Mouse (Mus musculus) embryonic stem cell, embryonic (primary cell): ENCODE measurements around the gene Ovol1.

Experiments used
- CTCF ChIA-PET, 4 experiments: fragments of 300-600 bp in 2 of 4; fragments of 350-600 bp in 2 of 4; sonication (Branson Sonifier 250); formaldehyde crosslinking; loops; one replicate each; lab custom pipeline; 2022; ENCODE audit warnings: inconsistent platforms in 2 of 4; lab: Charles Lee
- POLR2A ChIA-PET, 4 experiments: fragments of 300-600 bp in 2 of 4; fragments of 350-600 bp in 2 of 4; sonication (Branson Sonifier 250); formaldehyde crosslinking; loops; one replicate each; lab custom pipeline; 2022; ENCODE audit warnings: antibody characterized with exemption in 4 of 4, inconsistent platforms in 1 of 4; lab: Charles Lee

The Ovol1 gene

DNA sequence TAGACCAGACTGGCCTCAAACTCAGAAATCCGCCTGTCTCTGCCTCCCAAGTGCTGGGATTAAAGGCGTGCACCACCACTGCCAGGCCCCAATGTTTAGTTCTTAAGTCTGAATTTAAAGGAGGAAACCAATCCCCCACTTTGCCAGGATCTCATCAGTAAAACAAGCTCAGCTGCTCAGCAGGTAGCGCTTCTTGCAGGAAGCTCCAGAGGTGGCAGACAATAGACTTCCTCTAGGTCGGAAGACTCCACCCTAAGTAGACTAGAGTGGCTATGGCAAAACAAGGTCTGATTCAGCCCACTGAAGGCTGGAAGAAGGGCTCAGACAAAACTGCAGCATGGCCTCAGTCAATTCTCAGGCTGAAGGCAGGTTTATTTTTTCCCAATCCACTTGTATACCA, 19.5 kb upstream of the Ovol1 start:
- POLR2A ChIA-PET = interaction anchor here (0.6 to 3.3 kb wide), 20 partner anchors 8 to 201 kb away, joined by 3 to 19 read pairs (median 4); partner anchors contain the start of genes Rnaseh2c (in 2 of the 4), Ap5b1 (in 1 of the 4), Ccdc85b (in 1 of the 4) and Kat5 (in 1 of the 4)
- CTCF ChIA-PET = interaction anchor here (0.8 to 4.1 kb wide), 6 partner anchors 9 to 50 kb away, joined by 3 to 43 read pairs (median 8); partner anchors contain the start of gene Ap5b1 (in 2 of the 4)

DNA sequence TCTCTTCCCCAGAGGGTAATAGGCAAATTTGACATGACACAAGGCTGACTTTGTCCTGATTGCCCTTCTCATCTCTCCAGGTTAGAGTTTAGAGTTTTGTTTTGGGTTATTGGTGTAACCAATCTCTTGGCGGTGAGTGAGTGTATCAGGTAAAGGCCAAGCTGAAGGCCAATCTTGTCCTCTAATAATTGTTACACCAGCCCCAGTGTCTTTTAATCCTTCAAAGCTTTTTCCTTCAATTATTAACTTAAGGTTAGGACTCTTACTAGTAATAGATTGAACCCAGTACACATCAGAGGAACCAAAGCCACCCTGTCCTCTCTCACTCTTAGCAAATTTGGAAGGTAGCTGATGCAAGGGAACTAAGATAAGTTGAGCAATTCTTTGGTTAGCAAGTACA, 14.9 kb upstream of the Ovol1 start:
- ChIA-PET CTCF (interaction anchor here in 2 of 4 experiments (0.6 kb wide), 2 partner anchors 140 to 510 kb away, joined by 3 read pairs; no protein-coding TSS in a partner anchor), POLR2A (interaction anchor here in 1 of 4 experiments (2.0 kb wide), 1 partner anchor 55 kb away, joined by 4 read pairs; no protein-coding TSS in a partner anchor)

- ChIA-PET POLR2A (interaction anchor here (0.6 to 9.0 kb wide), 20 partner anchors 7 to 556 kb away, joined by 3 to 63 read pairs (median 3); partner anchors contain the start of genes Mus81 (in 2 of the 4), Ccdc85b (in 1 of the 4), Cfl1 (in 1 of the 4) and Fibp (in 1 of the 4)), CTCF (interaction anchor here in 3 of 4 experiments (0.5 to 2.7 kb wide), 9 partner anchors 9 to 1299 kb away, joined by 3 to 11 read pairs (median 4); no protein-coding TSS in a partner anchor)
Observed at GRCm38 (mm10) chr19:5572331-5573125, 12.1 kb upstream of the Ovol1 start.

- ChIA-PET POLR2A (interaction anchor here (0.5 to 9.0 kb wide), 17 partner anchors 7 to 556 kb away, joined by 3 to 63 read pairs (median 3); partner anchors contain the start of genes Mus81 (in 2 of the 4), Ccdc85b (in 1 of the 4), Cfl1 (in 1 of the 4) and Fibp (in 1 of the 4)), CTCF (interaction anchor here in 2 of 4 experiments (1.4 to 2.7 kb wide), 4 partner anchors 42 to 215 kb away, joined by 3 to 11 read pairs (median 7); no protein-coding TSS in a partner anchor)
Observed at GRCm38 (mm10) chr19:5571831-5572230, 11.4 kb upstream of the Ovol1 start.

- CTCF ChIA-PET = interaction anchor here in 3 of 4 experiments (0.6 to 5.8 kb wide), 16 partner anchors 9 to 223 kb away, joined by 3 to 54 read pairs (median 12); partner anchors contain the start of genes Ovol1 (in 2 of the 3), Mus81 (in 1 of the 3) and Snx32 (in 1 of the 3)
- POLR2A ChIA-PET = interaction anchor here (0.6 to 9.0 kb wide), 18 partner anchors 8 to 608 kb away, joined by 3 to 63 read pairs (median 8); partner anchors contain the start of genes Mus81 (in 3 of the 4), Cfl1 (in 2 of the 4), Fibp (in 1 of the 4) and Kat5 (in 1 of the 4)
Observed at GRCm38 (mm10) chr19:5570353-5571246, 10.2 kb upstream of the Ovol1 start.

GRCm38 (mm10) chr19:5569521-5569920, 9.1 kb upstream of the Ovol1 start:
- POLR2A ChIA-PET = interaction anchor here (0.5 to 9.0 kb wide), 27 partner anchors 9 to 219 kb away, joined by 3 to 63 read pairs (median 5); partner anchors contain the start of genes Cfl1 (in 3 of the 4), Mus81 (in 3 of the 4), Rnaseh2c (in 2 of the 4) and Banf1 (in 1 of the 4)
- CTCF ChIA-PET = interaction anchor here (0.5 to 5.8 kb wide), 39 partner anchors 10 to 1234 kb away, joined by 3 to 54 read pairs (median 10); partner anchors contain the start of genes Mus81 (in 3 of the 4), Ovol1 (in 2 of the 4), Sipa1 (in 2 of the 4) and Snx32 (in 2 of the 4)

DNA sequence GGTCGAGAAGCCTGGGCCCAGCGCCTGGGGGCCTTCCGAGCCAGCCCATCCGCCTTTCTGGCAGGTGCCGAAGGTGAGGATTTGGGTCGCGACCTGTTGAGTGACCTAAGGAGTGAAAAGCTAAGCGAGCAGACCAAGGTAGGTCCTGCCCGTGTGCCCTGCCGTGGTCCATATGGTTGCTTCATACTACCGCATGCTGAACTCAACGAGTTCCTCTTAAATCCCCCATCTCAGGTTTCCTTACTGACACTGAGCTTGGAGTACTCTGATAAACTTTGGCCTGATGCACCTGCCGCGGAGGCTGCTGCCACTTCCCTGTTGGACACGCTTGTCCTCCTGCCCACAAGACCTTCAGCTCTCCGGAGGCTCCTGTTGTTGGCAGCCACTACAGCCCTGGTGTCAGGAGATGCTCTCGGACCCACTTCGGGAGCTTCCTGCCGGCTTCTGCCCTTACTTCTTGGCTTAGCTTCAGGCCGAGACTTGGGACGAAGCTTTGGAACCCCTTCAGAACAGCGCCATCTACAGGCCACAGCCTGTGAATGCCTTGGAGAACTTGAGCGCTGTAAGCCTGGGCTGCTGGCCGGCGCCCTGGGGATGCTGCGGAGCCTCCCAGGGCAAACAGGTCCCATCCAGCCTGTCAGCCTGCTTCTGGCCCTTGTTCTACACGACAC, 8.2 kb upstream of the Ovol1 start:
- CTCF ChIA-PET = interaction anchor here (0.5 to 5.8 kb wide), 137 partner anchors 10 to 1473 kb away, joined by 3 to 54 read pairs (median 5); partner anchors contain the start of genes Mus81 (in 3 of the 4), Snx32 (in 3 of the 4), Ehbp1l1 (in 2 of the 4) and Fibp (in 2 of the 4)
- POLR2A ChIA-PET = interaction anchor here (0.6 to 9.0 kb wide), 54 partner anchors 9 to 516 kb away, joined by 3 to 63 read pairs (median 4); partner anchors contain the start of genes Cfl1 (in 3 of the 4), Mus81 (in 3 of the 4), Rnaseh2c (in 2 of the 4) and AI837181 (in 1 of the 4)

GRCm38 (mm10) chr19:5567534-5568469, 7.4 kb upstream of the Ovol1 start, which contains the start of gene Ap5b1:
Gene Ap5b1 (plus strand): TSS chr19:5568025.
- CTCF ChIA-PET = interaction anchor here (0.5 to 5.8 kb wide), 138 partner anchors 9 to 852 kb away, joined by 3 to 54 read pairs (median 4); partner anchors contain the start of genes Mus81 (in 3 of the 4), Ehbp1l1 (in 2 of the 4), Fibp (in 2 of the 4) and Ovol1 (in 2 of the 4)
- POLR2A ChIA-PET = interaction anchor here (0.6 to 9.0 kb wide), 53 partner anchors 8 to 517 kb away, joined by 3 to 63 read pairs (median 4); partner anchors contain the start of genes Cfl1 (in 3 of the 4), Mus81 (in 3 of the 4), Rnaseh2c (in 3 of the 4) and Ccdc85b (in 2 of the 4)

DNA sequence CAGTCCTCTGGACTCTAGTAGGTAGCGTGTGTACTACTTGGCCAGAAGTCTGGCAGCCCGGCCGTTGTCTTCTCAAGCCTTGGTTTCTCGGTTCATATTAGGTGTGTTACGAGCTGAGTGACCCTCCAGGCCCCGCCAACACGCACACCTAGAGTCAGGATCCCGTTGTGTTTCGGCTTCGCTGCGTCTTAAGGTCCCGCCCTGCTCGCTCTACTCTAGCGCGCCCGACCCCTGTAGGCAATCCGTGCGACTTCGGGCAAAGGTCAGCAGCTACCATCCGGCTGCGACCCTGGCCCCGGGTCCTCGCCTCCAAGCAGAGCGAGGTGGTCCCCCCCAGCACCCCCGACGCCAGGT, 6.7 kb upstream of the Ovol1 start:
- ChIA-PET POLR2A (interaction anchor here (0.9 to 9.0 kb wide), 18 partner anchors 9 to 308 kb away, joined by 3 to 63 read pairs (median 5); partner anchors contain the start of genes Cfl1 (in 3 of the 4), Ccdc85b (in 2 of the 4), Mus81 (in 2 of the 4) and Frmd8 (in 1 of the 4)), CTCF (interaction anchor here in 3 of 4 experiments (0.8 to 5.8 kb wide), 18 partner anchors 9 to 220 kb away, joined by 3 to 47 read pairs (median 8); partner anchors contain the start of genes Fam89b (in 1 of the 3), Mus81 (in 1 of the 3), Ovol1 (in 1 of the 3) and Sipa1 (in 1 of the 3))

GRCm38 (mm10) chr19:5566316-5566715, 5.9 kb upstream of the Ovol1 start:
- POLR2A ChIA-PET = interaction anchor here in 2 of 4 experiments (0.8 to 9.0 kb wide), 12 partner anchors 11 to 220 kb away, joined by 3 to 63 read pairs (median 5); partner anchors contain the start of genes Cfl1 (in 2 of the 2), Mus81 (in 2 of the 2), Ccdc85b (in 1 of the 2) and Scyl1 (in 1 of the 2)
- CTCF ChIA-PET = interaction anchor here (0.6 to 5.8 kb wide), 15 partner anchors 8 to 221 kb away, joined by 3 to 47 read pairs (median 7); partner anchors contain the start of genes Fam89b (in 1 of the 4), Fibp (in 1 of the 4), Ovol1 (in 1 of the 4) and Sipa1 (in 1 of the 4)

GRCm38 (mm10) chr19:5562776-5563175, 2.3 kb upstream of the Ovol1 start:
- CTCF ChIA-PET = interaction anchor here in 2 of 4 experiments (0.6 to 0.8 kb wide), 3 partner anchors 10 to 133 kb away, joined by 3 to 4 read pairs (median 3); no protein-coding TSS in a partner anchor
- POLR2A ChIA-PET = interaction anchor here in 3 of 4 experiments (0.7 to 1.6 kb wide), 8 partner anchors 16 to 487 kb away, joined by 3 to 5 read pairs (median 3); partner anchors contain the start of genes Rela (in 1 of the 3) and Snx32 (in 1 of the 3)

GRCm38 (mm10) chr19:5561886-5562285, 1.4 kb upstream of the Ovol1 start:
- ChIA-PET POLR2A (interaction anchor here (0.6 to 4.0 kb wide), 13 partner anchors 8 to 935 kb away, joined by 3 to 27 read pairs (median 4); partner anchors contain the start of genes AI837181 (in 1 of the 4), Ap5b1 (in 1 of the 4), Cfl1 (in 1 of the 4) and Drap1 (in 1 of the 4)), CTCF (interaction anchor here in 1 of 4 experiments (0.6 kb wide), 1 partner anchor 10 kb away, joined by 3 read pairs; no protein-coding TSS in a partner anchor)

DNA sequence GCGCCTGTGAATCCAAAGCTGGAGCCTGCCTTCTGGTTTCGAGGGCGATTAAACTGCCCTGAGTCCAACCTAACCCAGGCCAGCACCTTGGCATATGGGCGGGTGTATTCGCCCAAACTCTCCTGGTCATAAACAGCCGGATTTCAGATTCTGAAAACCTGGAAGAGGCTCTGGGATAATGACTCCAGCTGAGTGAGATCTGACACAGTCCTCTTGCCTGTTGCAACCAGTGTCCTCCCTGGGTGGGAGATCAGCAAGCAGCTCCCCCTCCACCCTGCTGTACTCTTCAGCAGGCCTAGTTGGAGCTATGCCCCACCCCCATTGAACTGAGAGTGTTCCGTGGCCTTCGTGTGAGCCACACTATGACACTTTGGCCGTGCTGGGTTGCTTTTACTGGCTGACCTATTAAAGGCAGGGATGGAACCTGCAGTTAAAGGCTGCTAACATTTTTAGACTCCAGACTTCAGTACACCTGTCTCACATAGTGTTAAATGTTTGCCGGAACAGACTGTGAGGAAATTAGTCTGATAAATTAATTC, 875 bp upstream of the Ovol1 start:
- CTCF ChIA-PET = interaction anchor here in 1 of 4 experiments (1.6 to 5.6 kb wide), 2 partner anchors 7 to 226 kb away, joined by 4 to 47 read pairs; partner anchors contain the start of gene Ap5b1
- POLR2A ChIA-PET = interaction anchor here (0.7 to 4.0 kb wide), 15 partner anchors 8 to 935 kb away, joined by 3 to 27 read pairs (median 4); partner anchors contain the start of genes Cfl1 (in 2 of the 4), AI837181 (in 1 of the 4), Ap5b1 (in 1 of the 4) and Drap1 (in 1 of the 4)
